Mouse (Mus musculus): ENCODE measurements around the gene Acbd6. TPM values are rescaled to one million over a fixed set of nuclear protein-coding genes. Genes with fewer than 3 reads are reported as not detected.

Acbd6 gene
- polyA plus RNA-seq, 1 experiment = 22.5 TPM

- Histone ChIP-seq H3K9me3 (ENCODE audit: control insufficient read depth, low read length) (no peaks in the 10 kb centered on the region), H3K4me3 (replicated peaks) (no peak overlapping the region), H3K4me1 (ENCODE audit: control insufficient read depth) (no peaks in the 10 kb centered on the region), H3K27me3 (ENCODE audit: control insufficient read depth) (no peaks in the 10 kb centered on the region), H3K36me3 (ENCODE audit: control insufficient read depth) (no peaks in the 10 kb centered on the region)
- no peak for TF ChIP-seq TAL1 (IDR thresholded peaks at IDR 0.05; ENCODE audit: low read length)
- TF ChIP-seq GATA1 (IDR thresholded peaks at IDR 0.05; ENCODE audit: low read length) = no peak
Observed at GRCm38 (mm10) chr1:155698373-155699159, 140.6 kb downstream of the Acbd6 start.

GRCm38 (mm10) chr1:155700886-155701285 is 143.0 kb downstream of the Acbd6 start:
- Histone ChIP-seq H3K4me3 (replicated peaks) (no peak overlapping the region), H3K27me3 (ENCODE audit: control insufficient read depth) (no peaks in the 10 kb centered on the region), H3K9me3 (ENCODE audit: control insufficient read depth, low read length) (no peaks in the 10 kb centered on the region), H3K36me3 (ENCODE audit: control insufficient read depth) (no peaks in the 10 kb centered on the region), H3K4me1 (ENCODE audit: control insufficient read depth) (no peaks in the 10 kb centered on the region)
- TF ChIP-seq TAL1 (IDR thresholded peaks at IDR 0.05; ENCODE audit: low read length) (no peak), GATA1 (IDR thresholded peaks at IDR 0.05; ENCODE audit: low read length) (no peak)

- no peak overlapping the region for H3K4me3 ChIP-seq (replicated peaks)
- H3K27me3 ChIP-seq (ENCODE audit: control insufficient read depth) = no peaks in the 10 kb centered on the region
- H3K36me3 ChIP-seq (ENCODE audit: control insufficient read depth) = no peaks in the 10 kb centered on the region
- no peak for TF ChIP-seq GATA1 (IDR thresholded peaks at IDR 0.05; ENCODE audit: low read length)
- no peak for TF ChIP-seq TAL1 (IDR thresholded peaks at IDR 0.05; ENCODE audit: low read length)
- no peaks in the 10 kb centered on the region for H3K9me3 ChIP-seq (ENCODE audit: control insufficient read depth, low read length)
- no peaks in the 10 kb centered on the region for H3K4me1 ChIP-seq (ENCODE audit: control insufficient read depth)
Observed at GRCm38 (mm10) chr1:155703191-155703680, 145.3 kb downstream of the Acbd6 start.

GRCm38 (mm10) chr1:155704182-155704581 is 146.3 kb downstream of the Acbd6 start:
- Histone ChIP-seq H3K36me3 (ENCODE audit: control insufficient read depth) (no peaks in the 10 kb centered on the region), H3K4me1 (ENCODE audit: control insufficient read depth) (no peaks in the 10 kb centered on the region), H3K9me3 (ENCODE audit: control insufficient read depth, low read length) (no peaks in the 10 kb centered on the region), H3K27me3 (ENCODE audit: control insufficient read depth) (no peaks in the 10 kb centered on the region), H3K4me3 (replicated peaks) (no peak overlapping the region)
- TF ChIP-seq TAL1 (IDR thresholded peaks at IDR 0.05; ENCODE audit: low read length) = no peak
- TF ChIP-seq GATA1 (IDR thresholded peaks at IDR 0.05; ENCODE audit: low read length) = no peak

- H3K9me3 ChIP-seq (ENCODE audit: control insufficient read depth, low read length) = no peaks in the 10 kb centered on the region
- H3K36me3 ChIP-seq (ENCODE audit: control insufficient read depth) = no peaks in the 10 kb centered on the region
- H3K27me3 ChIP-seq (ENCODE audit: control insufficient read depth) = no peaks in the 10 kb centered on the region
- no peak overlapping the region for H3K4me3 ChIP-seq (replicated peaks)
- H3K4me1 ChIP-seq (ENCODE audit: control insufficient read depth) = no peaks in the 10 kb centered on the region
- TF ChIP-seq GATA1 (IDR thresholded peaks at IDR 0.05; ENCODE audit: low read length) = no peak
- no peak for TF ChIP-seq TAL1 (IDR thresholded peaks at IDR 0.05; ENCODE audit: low read length)
Observed at GRCm38 (mm10) chr1:155713306-155713705, 155.4 kb downstream of the Acbd6 start.

GRCm38 (mm10) chr1:155715366-155715765 is 157.4 kb downstream of the Acbd6 start:
- H3K4me3 ChIP-seq (replicated peaks) = no peak overlapping the region
- H3K4me1 ChIP-seq (ENCODE audit: control insufficient read depth) = no peaks in the 10 kb centered on the region
- no peak for TF ChIP-seq TAL1 (IDR thresholded peaks at IDR 0.05; ENCODE audit: low read length)
- no peak for TF ChIP-seq GATA1 (IDR thresholded peaks at IDR 0.05; ENCODE audit: low read length)
- H3K36me3 ChIP-seq (ENCODE audit: control insufficient read depth) = no peaks in the 10 kb centered on the region
- H3K9me3 ChIP-seq (ENCODE audit: control insufficient read depth, low read length) = no peaks in the 10 kb centered on the region
- peaks cover 3% of the 10 kb centered on the region for H3K27me3 ChIP-seq (ENCODE audit: control insufficient read depth)

- TF ChIP-seq TAL1 (IDR thresholded peaks at IDR 0.05; ENCODE audit: low read length) (no peak), GATA1 (IDR thresholded peaks at IDR 0.05; ENCODE audit: low read length) (no peak)
- H3K4me1 ChIP-seq (ENCODE audit: control insufficient read depth) = no peaks in the 10 kb centered on the region
- peaks cover 12% of the 10 kb centered on the region for H3K27me3 ChIP-seq (ENCODE audit: control insufficient read depth)
- H3K9me3 ChIP-seq (ENCODE audit: control insufficient read depth, low read length) = no peaks in the 10 kb centered on the region
- H3K36me3 ChIP-seq (ENCODE audit: control insufficient read depth) = no peaks in the 10 kb centered on the region
- no peak overlapping the region for H3K4me3 ChIP-seq (replicated peaks)
Observed at GRCm38 (mm10) chr1:155717301-155717700, 159.4 kb downstream of the Acbd6 start.

GRCm38 (mm10) chr1:155718851-155719250 is 160.9 kb downstream of the Acbd6 start:
- Histone ChIP-seq H3K36me3 (ENCODE audit: control insufficient read depth) (no peaks in the 10 kb centered on the region), H3K9me3 (ENCODE audit: control insufficient read depth, low read length) (no peaks in the 10 kb centered on the region), H3K27me3 (ENCODE audit: control insufficient read depth) (peaks cover 21% of the 10 kb centered on the region), H3K4me3 (replicated peaks) (no peak overlapping the region), H3K4me1 (ENCODE audit: control insufficient read depth) (no peaks in the 10 kb centered on the region)
- TF ChIP-seq GATA1 (IDR thresholded peaks at IDR 0.05; ENCODE audit: low read length) = no peak
- no peak for TF ChIP-seq TAL1 (IDR thresholded peaks at IDR 0.05; ENCODE audit: low read length)

- Histone ChIP-seq H3K27me3 (ENCODE audit: control insufficient read depth) (peaks cover 29% of the 10 kb centered on the region), H3K4me1 (ENCODE audit: control insufficient read depth) (no peaks in the 10 kb centered on the region), H3K9me3 (ENCODE audit: control insufficient read depth, low read length) (peaks cover 1% of the 10 kb centered on the region; the same call in 1 of the 2 replicates), H3K4me3 (replicated peaks) (no peak overlapping the region), H3K36me3 (ENCODE audit: control insufficient read depth) (no peaks in the 10 kb centered on the region)
- TF ChIP-seq TAL1 (IDR thresholded peaks at IDR 0.05; ENCODE audit: low read length) = no peak
Observed at GRCm38 (mm10) chr1:155720006-155720405, 162.1 kb downstream of the Acbd6 start.
